Mouse (Mus musculus): Measurements from ENCODE around the gene Wdr72.

Wdr72 gene

GRCm38 (mm10) chr9:74109761-74110460, at the start of gene Wdr72:
Gene Wdr72, plus strand, starts transcription at chr9:74110356.
- DNase-seq = peak; percentile 83 to 87

GRCm38 (mm10) chr9:74066278-74066677, 43.9 kb upstream of the Wdr72 start:
- DNase-seq = peak in 1 of 2 experiments; percentile 31

- DNase-seq = no peak
These were observed 43.4 kb upstream of the Wdr72 start for GRCm38 (mm10) chr9:74066766-74067165.

- peak; percentile 44 to 67 for DNase-seq
These were observed 34.2 kb upstream of the Wdr72 start for GRCm38 (mm10) chr9:74075958-74076357.

- peak in 1 of 2 experiments; percentile 15 for DNase-seq
These were observed 31.7 kb upstream of the Wdr72 start for GRCm38 (mm10) chr9:74078458-74078857.

- peak in 1 of 2 experiments; percentile 13 for DNase-seq
These were observed 29.9 kb upstream of the Wdr72 start for GRCm38 (mm10) chr9:74080241-74080640.

- DNase-seq = peak; percentile 29 to 59
These were observed 8.6 kb upstream of the Wdr72 start for GRCm38 (mm10) chr9:74101591-74101990.

- no peak for DNase-seq
These were observed 7.5 kb upstream of the Wdr72 start for GRCm38 (mm10) chr9:74102615-74103014.

- no peak for DNase-seq
These were observed 283 bp downstream of the Wdr72 start for GRCm38 (mm10) chr9:74110461-74110816.

- DNase-seq = peak; percentile 66 to 76
These were observed 2.4 kb downstream of the Wdr72 start for GRCm38 (mm10) chr9:74112526-74112925.

GRCm38 (mm10) chr9:74126222-74126621, 16.1 kb downstream of the Wdr72 start:
- no peak for DNase-seq

- DNase-seq = no peak
These were observed 23.9 kb downstream of the Wdr72 start for GRCm38 (mm10) chr9:74134010-74134409.

GRCm38 (mm10) chr9:74141864-74142263, 31.7 kb downstream of the Wdr72 start:
- DNase-seq = peak; percentile 20 to 63

- DNase-seq = no peak
These were observed 32.5 kb downstream of the Wdr72 start for GRCm38 (mm10) chr9:74142705-74143104.

- DNase-seq = no peak
These were observed 35.0 kb downstream of the Wdr72 start for GRCm38 (mm10) chr9:74145203-74145602.

GRCm38 (mm10) chr9:74148306-74148705, 38.1 kb downstream of the Wdr72 start:
- DNase-seq = no peak

- no peak for DNase-seq
These were observed 50.3 kb downstream of the Wdr72 start for GRCm38 (mm10) chr9:74160361-74160933.

- no peak for DNase-seq
These were observed 55.5 kb downstream of the Wdr72 start for GRCm38 (mm10) chr9:74165697-74166096.

- DNase-seq = no peak
These were observed 59.7 kb downstream of the Wdr72 start for GRCm38 (mm10) chr9:74169904-74170303.

GRCm38 (mm10) chr9:74186748-74187400, 76.7 kb downstream of the Wdr72 start:
- no peak for DNase-seq

GRCm38 (mm10) chr9:74187401-74188029, 77.4 kb downstream of the Wdr72 start:
- no peak for DNase-seq

GRCm38 (mm10) chr9:74194898-74195297, 84.7 kb downstream of the Wdr72 start:
- DNase-seq = no peak

- DNase-seq = no peak
These were observed 118.1 kb downstream of the Wdr72 start for GRCm38 (mm10) chr9:74228272-74228671.

- no peak for DNase-seq
These were observed 131.1 kb downstream of the Wdr72 start for GRCm38 (mm10) chr9:74241292-74241691.

Measured in kidney, adult 8-10 months (tissue).